Mouse (Mus musculus): Measurements from ENCODE around the gene Ddah1.
"Not testable (repeated sequence)": the region's sequence is repeated elsewhere in the genome, so short reads cannot be mapped to it uniquely, and the experiment has no call there.

Gene Ddah1

GRCm38 (mm10) chr3:145864713-145865233 lies 106.3 kb downstream of the Ddah1 start:
- DNase-seq (ENCODE audit: low spot score), result no peak

GRCm38 (mm10) chr3:145872680-145873079 lies 114.2 kb downstream of the Ddah1 start:
- no peak for DNase-seq (ENCODE audit: low spot score)

DNA sequence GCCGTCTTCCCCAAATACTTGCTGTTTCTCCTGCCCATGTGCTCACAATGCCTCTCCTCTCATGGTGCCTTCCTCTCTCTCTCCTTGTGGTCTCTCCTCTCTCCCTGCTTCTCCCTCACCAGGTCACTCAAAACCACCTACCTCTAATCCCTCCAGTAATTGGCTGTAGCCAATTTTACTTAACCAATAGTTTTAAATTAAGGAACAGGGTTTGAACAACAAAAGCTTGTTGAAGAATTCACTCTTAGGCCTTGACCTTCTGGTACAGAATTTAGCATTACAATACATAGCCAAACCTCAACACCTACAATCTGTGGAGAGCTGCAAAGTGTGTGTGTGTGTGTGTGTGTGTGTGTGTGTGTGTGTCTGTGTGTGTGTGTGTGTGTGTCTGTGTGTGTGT lies 114.8 kb downstream of the Ddah1 start:
- no peak for DNase-seq (ENCODE audit: low spot score)

- no peak for DNase-seq (ENCODE audit: low spot score)
These were observed 115.7 kb downstream of the Ddah1 start for GRCm38 (mm10) chr3:145874126-145874525.

DNA sequence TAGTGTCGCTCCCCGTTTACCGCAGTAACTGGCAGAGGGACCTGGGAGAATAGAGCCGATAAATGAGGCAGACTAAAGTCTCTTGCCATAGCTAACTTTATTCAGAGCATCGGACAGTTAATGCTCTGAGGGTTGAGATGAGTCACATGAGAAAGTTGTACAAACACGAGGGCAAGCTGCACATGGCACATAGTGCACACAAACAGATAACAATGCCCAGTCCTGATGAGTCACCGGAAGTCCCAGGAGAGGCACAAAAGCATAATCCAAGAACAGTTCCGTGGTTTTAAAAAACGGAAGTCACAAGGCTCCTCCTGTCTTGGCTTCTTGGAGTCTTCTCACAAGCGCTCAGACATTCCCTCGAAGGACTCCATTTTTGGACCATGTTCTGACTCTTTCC lies 117.6 kb downstream of the Ddah1 start:
- DNase-seq (ENCODE audit: low spot score), result no peak

DNA sequence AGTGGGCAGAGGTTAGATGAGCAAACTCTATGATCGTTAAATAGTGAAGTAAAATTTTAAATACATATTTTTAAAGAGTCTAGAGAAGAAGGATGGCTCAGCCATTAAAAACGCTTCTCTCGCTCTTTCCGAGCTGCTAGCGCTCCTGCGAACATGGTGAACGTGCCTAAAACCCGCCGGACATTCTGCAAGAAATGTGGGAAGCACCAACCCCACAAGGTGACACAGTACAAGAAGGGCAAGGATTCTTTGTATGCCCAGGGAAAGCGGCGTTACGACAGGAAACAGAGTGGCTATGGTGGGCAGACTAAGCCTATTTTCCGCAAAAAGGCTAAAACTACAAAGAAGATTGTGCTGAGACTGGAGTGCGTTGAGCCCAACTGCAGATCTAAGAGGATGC lies 120.4 kb downstream of the Ddah1 start:
- not testable (repeated sequence) for DNase-seq (ENCODE audit: low spot score)

GRCm38 (mm10) chr3:145880335-145880734 lies 121.9 kb downstream of the Ddah1 start:
- DNase-seq (ENCODE audit: low spot score), result no peak

GRCm38 (mm10) chr3:145882076-145882874 lies 123.8 kb downstream of the Ddah1 start:
- no peak for DNase-seq (ENCODE audit: low spot score)

DNA sequence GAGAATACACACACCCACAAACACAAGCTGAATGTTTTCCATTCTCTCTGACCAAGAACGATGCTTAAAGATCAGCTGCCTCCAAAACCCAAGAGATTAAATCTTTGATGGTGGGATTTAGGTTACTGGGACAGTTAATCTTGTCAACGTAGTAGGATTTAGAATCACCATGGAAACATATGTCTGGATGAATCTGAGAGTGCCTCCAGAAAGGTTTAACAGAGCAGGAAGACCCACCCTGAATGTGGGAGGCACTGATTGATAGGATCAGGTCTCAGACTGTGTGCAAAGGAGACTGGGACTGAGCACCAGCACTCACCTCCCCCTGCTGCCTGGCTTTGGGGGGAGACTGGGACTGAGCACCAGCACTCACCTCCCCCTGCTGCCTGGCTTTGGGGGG lies 124.8 kb downstream of the Ddah1 start:
- no peak for DNase-seq (ENCODE audit: low spot score)

DNA sequence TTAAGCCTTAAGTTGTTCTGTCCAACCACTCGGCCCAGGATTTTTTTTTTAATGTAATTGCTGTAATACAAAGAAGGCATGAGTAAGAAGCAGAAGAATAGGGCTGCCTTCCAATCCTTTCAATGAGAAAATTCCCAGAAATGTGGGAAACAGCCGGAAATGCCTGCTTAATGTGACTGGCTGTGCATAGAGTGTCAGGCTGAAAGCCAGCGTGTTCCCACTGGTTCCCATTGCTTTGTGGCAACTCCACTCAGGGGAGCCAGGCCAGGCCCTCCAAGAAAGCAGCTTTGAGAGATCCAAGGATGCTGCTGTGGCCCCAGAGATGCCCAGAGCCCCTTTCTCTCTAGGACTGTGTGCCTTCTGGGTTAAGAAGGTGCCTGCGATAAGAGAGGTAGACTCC lies 126.9 kb downstream of the Ddah1 start:
- no peak for DNase-seq (ENCODE audit: low spot score)

- no peak for DNase-seq (ENCODE audit: low spot score)
These were observed 127.5 kb downstream of the Ddah1 start for GRCm38 (mm10) chr3:145885851-145886464.

- DNase-seq (ENCODE audit: low spot score), result no peak
These were observed 129.0 kb downstream of the Ddah1 start for GRCm38 (mm10) chr3:145887430-145887971.

DNA sequence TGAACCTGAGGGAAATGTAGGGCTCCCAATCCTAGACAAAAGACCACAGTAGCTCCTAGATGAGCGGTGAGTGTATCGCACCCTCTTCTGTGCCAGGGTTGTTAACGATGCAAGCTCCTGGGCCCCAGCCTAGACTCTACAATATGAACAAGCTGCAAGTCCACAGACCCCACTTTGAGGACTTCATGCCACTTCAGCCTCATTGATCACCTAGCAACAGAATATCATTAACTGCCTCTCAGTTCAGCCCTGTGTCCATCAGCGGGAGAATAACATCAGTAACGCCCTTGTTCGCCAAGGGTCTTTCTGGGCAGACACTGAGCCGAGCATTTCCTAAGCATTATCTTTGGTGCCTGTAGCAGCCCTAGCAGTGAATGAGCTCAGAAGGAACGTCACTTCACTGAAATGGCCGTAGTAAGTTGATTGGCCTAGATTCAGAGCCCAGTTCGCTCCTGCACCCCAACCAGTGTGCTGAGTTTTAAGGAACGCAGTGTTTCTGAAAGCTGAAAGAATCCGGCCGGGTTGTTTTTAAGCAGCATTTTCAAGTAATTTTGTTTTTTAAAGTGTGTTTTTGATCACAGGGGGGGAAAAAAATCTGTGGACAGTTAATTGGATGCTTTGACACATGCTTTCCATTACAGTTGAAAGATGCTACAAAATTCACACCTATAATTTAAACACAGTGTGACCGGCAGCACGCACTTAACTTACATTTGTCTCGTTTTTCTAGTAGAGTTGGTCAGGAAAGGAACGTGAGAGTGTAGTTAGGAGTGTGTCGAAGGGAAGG lies 132.1 kb downstream of the Ddah1 start:
- peak; percentile 78 for DNase-seq (ENCODE audit: low spot score)

- DNase-seq (ENCODE audit: low spot score), result no peak
These were observed 134.0 kb downstream of the Ddah1 start for GRCm38 (mm10) chr3:145892451-145892850.

- DNase-seq (ENCODE audit: low spot score), result no peak
These were observed 135.7 kb downstream of the Ddah1 start for GRCm38 (mm10) chr3:145894131-145894530.

GRCm38 (mm10) chr3:145897749-145898148 lies 139.3 kb downstream of the Ddah1 start:
- no peak for DNase-seq (ENCODE audit: low spot score)

GRCm38 (mm10) chr3:145899832-145900231 lies 141.4 kb downstream of the Ddah1 start:
- no peak for DNase-seq (ENCODE audit: low spot score)

DNA sequence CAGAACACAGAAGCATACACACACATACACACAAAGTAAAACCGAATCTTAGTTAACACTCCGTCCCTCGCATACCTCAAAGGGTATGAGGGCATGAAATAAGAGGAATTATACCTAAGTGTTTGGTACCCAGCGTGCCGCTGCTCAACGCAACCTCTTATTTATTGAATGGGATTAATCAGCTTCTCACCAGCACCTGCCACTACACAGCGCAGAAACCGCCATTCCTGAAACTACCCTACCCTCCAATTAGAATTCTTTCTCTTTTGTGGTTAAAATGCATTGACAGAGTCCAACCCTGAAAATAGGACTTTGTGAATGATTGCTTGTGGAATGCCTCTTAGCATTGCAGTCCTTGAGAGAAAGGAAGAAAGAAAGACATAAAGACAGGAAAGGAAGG lies 145.1 kb downstream of the Ddah1 start:
- no peak for DNase-seq (ENCODE audit: low spot score)

DNA sequence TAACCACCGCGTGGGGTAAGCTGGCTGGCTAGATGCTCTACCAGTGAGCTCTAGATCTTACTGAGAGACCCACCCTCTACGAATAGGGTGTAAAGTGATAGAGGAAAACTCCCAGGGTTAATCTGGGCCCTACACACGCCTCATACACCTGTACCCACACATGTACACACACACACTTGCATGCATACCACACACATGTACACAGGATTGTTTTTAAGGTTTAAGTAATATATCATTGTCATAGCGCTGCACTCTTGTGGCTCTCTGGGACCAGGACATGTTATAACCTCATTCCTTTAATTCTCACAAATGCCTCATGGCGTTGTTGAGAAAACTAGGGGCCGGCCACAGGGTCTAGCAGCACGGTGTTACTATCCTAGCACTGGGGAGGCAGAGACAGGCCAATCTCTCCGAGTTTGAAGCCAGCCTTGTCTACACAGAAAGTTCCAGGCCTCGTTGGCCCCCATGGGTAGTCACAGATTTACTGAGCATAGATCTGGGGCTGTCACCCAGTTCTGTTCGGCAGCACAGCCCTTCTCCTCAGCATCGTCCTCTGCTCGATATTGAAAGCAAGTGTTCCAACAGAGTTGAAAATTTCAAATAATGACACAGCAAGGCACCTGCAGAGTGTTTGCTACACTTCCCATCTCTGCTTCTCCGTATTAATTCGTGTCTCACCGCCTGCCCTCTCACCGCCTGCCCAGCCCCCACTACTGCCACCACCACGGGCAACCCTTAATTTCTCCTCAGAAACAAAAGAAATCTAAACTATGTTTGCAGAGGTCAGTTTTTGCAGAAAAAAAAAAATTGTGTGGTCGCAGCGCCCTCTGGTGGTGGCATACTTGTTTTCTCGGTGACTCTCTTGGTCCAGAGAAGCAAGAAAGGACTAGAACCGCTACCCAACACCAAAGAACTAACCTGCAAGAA lies 146.6 kb downstream of the Ddah1 start:
- peak; percentile 91 for DNase-seq (ENCODE audit: low spot score)

DNA sequence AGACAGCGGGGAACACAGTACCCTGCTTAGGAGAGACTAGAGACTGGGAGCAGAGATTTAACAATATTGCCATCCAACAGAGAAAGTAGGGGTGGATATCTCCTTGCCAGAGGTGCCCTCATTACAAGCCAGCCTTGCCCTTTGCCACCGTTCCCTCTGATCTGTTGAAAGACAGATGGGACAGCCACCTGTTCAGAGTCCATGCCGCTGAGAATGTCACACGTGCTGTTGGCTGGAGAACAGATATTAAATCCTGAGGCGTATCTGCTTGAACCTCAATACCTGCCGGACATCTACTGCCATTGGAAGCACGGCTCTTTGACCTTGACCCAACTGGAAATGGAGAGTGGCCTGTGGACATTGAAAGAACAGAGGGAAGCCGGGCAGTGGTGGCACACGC lies 148.1 kb downstream of the Ddah1 start:
- DNase-seq (ENCODE audit: low spot score), result no peak

DNA sequence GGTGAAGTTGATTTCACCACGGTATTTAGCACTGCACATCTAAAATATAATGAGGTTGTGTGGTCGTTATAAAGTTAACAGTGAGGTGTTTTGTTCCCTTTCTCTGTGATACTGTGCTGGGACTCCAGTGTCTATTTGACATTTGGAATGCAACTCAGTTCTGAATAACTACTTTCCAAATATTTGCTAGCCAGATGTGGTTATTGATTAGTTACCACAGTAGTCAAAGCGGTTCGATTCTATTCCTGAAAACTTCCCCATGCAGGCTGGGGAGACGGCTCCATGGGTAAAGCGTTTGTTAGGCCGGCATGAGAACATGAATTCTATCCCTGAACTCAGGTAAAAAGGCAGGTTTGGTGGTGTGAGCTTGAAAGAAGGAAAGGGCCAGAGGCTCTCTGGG lies 154.0 kb downstream of the Ddah1 start:
- DNase-seq (ENCODE audit: low spot score), result no peak

All from embryo, embryonic 10.5 days (tissue).